In genomic region chr7:18921069-18921468, GRCm38 (mm10) we compare ENCODE assay signal across 8 mouse cellular contexts. TPM values are rescaled to one million over a fixed set of nuclear protein-coding genes. Genes with fewer than 3 reads are reported as not detected.
A peak's percentile ranks its signal among the peaks of the same experiment; 100 is the strongest.
DNase-seq lines count a peak whose midpoint lies in the region; ATAC-seq and TF ChIP-seq lines count a peak whose summit lies in the region.

No protein-coding gene starts in this region.

- TF ChIP-seq EP300 in stomach, postnatal 0 days (optimal IDR thresholded peaks at IDR 0.05) = no peak

- peak overlapping the region; percentile 77 for H3K27ac ChIP-seq in hindbrain, embryonic 15.5 days (replicated peaks)
- H3K27ac ChIP-seq in midbrain, embryonic 10.5 days (replicated peaks) = peak overlapping the region; percentile 99
- H3K27ac ChIP-seq in stomach, postnatal 0 days (replicated peaks) = no peak overlapping the region

- TF ChIP-seq CTCF in stomach, postnatal 0 days (IDR thresholded peaks at IDR 0.05; ENCODE audit: low read depth) = no peak

- H3K4me1 ChIP-seq in hindbrain, embryonic 15.5 days (replicated peaks) = peaks cover 45% of the 10 kb centered on the region
- H3K4me1 ChIP-seq in midbrain, embryonic 10.5 days = peaks cover 52% of the 10 kb centered on the region
- 0 out of 2 replicates have a peak, but pooled peaks cover 2% of the 10 kb centered on the region for H3K4me1 ChIP-seq in stomach, postnatal 0 days (replicated peaks; ENCODE audit: control insufficient read depth, insufficient read depth)

- H3K36me3 ChIP-seq in hindbrain, embryonic 15.5 days = no peaks in the 10 kb centered on the region
- no peaks in the 10 kb centered on the region for H3K36me3 ChIP-seq in midbrain, embryonic 10.5 days
- no peaks in the 10 kb centered on the region for H3K36me3 ChIP-seq in stomach, postnatal 0 days (ENCODE audit: control insufficient read depth, insufficient read depth, low read length)

- ATAC-seq in cerebellum, adult (ENCODE audit: insufficient number of reproducible peaks, low FRiP score, low TSS enrichment) = peak; percentile 73
- ATAC-seq in hindbrain, embryonic 15.5 days (ENCODE audit: low FRiP score, low read depth) = 0 out of 2 replicates have a peak, but pooled peaks have one; percentile 12
- ATAC-seq in stomach, postnatal 0 days (ENCODE audit: low FRiP score, low TSS enrichment) = peak; percentile 11; the same call in 1 of the 2 replicates

- H3K9me3 ChIP-seq in hindbrain, embryonic 15.5 days = no peaks in the 10 kb centered on the region
- no peaks in the 10 kb centered on the region for H3K9me3 ChIP-seq in midbrain, embryonic 10.5 days (replicated peaks)
- no peaks in the 10 kb centered on the region for H3K9me3 ChIP-seq in stomach, postnatal 0 days (ENCODE audit: control insufficient read depth, low read length)

- no peaks in the 10 kb centered on the region for H3K27me3 ChIP-seq in hindbrain, embryonic 15.5 days
- 0 out of 2 replicates have a peak, but pooled peaks cover 3% of the 10 kb centered on the region for H3K27me3 ChIP-seq in midbrain, embryonic 10.5 days (ENCODE audit: low read depth, poor library complexity, severe bottlenecking)
- H3K27me3 ChIP-seq in stomach, postnatal 0 days (ENCODE audit: control insufficient read depth, insufficient read depth, low read length) = 0 out of 2 replicates have a peak, but pooled peaks cover 2% of the 10 kb centered on the region

- WGBS in hindbrain, embryonic 15.5 days = 2% methylated on average over 12 of the region's 12 CpGs
- 2% methylated on average over 12 of the region's 12 CpGs for WGBS in midbrain, embryonic 10.5 days
- 2% methylated on average over 12 of the region's 12 CpGs for WGBS in stomach, postnatal 0 days

- no peak for DNase-seq in cerebellum, postnatal 4 days (ENCODE audit: low spot score in 2 of 2)
- DNase-seq in cerebellum, adult 8-10 months = peak; percentile 69
- DNase-seq in frontal cortex, postnatal 10 days (ENCODE audit: low spot score in 2 of 2) = peak; percentile 66 to 73
- DNase-seq in left cerebral cortex, adult 18-20 months (ENCODE audit: low spot score in 2 of 2) = peak; percentile 80 to 87
- DNase-seq in midbrain, embryonic 10.5 days (ENCODE audit: low spot score) = peak; percentile 60
- DNase-seq in stomach, postnatal 0 days (ENCODE audit: low spot score) = peak; percentile 43

- H3K4me3 ChIP-seq in hindbrain, embryonic 15.5 days = peak overlapping the region; percentile 9
- peak overlapping the region; percentile 36 for H3K4me3 ChIP-seq in midbrain, embryonic 10.5 days
- no peak overlapping the region for H3K4me3 ChIP-seq in stomach, postnatal 0 days (ENCODE audit: low read depth, low read length)

- H3K9ac ChIP-seq in hindbrain, embryonic 15.5 days = peak overlapping the region; percentile 31
- no peak overlapping the region for H3K9ac ChIP-seq in stomach, postnatal 0 days (ENCODE audit: low read length)

- H3K4me2 ChIP-seq in hindbrain, embryonic 15.5 days = peak overlapping the region; percentile 48
- no peak overlapping the region for H3K4me2 ChIP-seq in stomach, postnatal 0 days (replicated peaks; ENCODE audit: low read depth)

RNA-seq across cellular contexts. Expression of gene Nova2, which starts 4.6 kb away (rescaled TPM):
- 12.5 and 13.0 TPM in 2 replicates for polyA plus RNA-seq in hindbrain, embryonic 15.5 days (2015; fragmentation: Nextera tagmentation; extraction: Ambion mirVana)
- 10 to 100 TPM; 69.9 to 70.1 TPM for total RNA-seq in left cerebral cortex, adult 18-20 months (2021)
- polyA plus RNA-seq in midbrain, embryonic 10.5 days (2016; fragmentation: Nextera tagmentation; extraction: Ambion mirVana) = 3.9 and 6.2 TPM in 2 replicates
- polyA plus RNA-seq in stomach, postnatal 0 days (2015; fragmentation: Nextera tagmentation; extraction: Ambion mirVana) = 0.18 and 0.22 TPM in 2 replicates

RNA-seq across cellular contexts. Expression of gene Ccdc61, which starts 10.9 kb away (rescaled TPM):
- polyA plus RNA-seq in hindbrain, embryonic 15.5 days (2015; fragmentation: Nextera tagmentation; extraction: Ambion mirVana) = 29.7 and 30.6 TPM in 2 replicates
- total RNA-seq in left cerebral cortex, adult 18-20 months (2021) = 10 to 100 TPM; 10.5 to 12.6 TPM
- polyA plus RNA-seq in midbrain, embryonic 10.5 days (2016; fragmentation: Nextera tagmentation; extraction: Ambion mirVana) = 38.5 and 38.7 TPM in 2 replicates
- polyA plus RNA-seq in stomach, postnatal 0 days (2015; fragmentation: Nextera tagmentation; extraction: Ambion mirVana) = 15.4 and 19.1 TPM in 2 replicates

RNA-seq across cellular contexts. Expression of gene Pglyrp1, which starts 49.9 kb away (rescaled TPM):
- 22.9 and 25.9 TPM in 2 replicates for polyA plus RNA-seq in hindbrain, embryonic 15.5 days (2015; fragmentation: Nextera tagmentation; extraction: Ambion mirVana)
- 10 to 100 TPM in 1 of 2 experiments, 1 to 10 TPM in 1; 9.5 to 19.9 TPM for total RNA-seq in left cerebral cortex, adult 18-20 months (2021)
- polyA plus RNA-seq in midbrain, embryonic 10.5 days (2016; fragmentation: Nextera tagmentation; extraction: Ambion mirVana) = 1.6 and 1.7 TPM in 2 replicates
- polyA plus RNA-seq in stomach, postnatal 0 days (2015; fragmentation: Nextera tagmentation; extraction: Ambion mirVana) = 103 and 110 TPM in 2 replicates

Comparison
In these comparisons a context has a peak if more than half of its experiments do, and no peak if none do; other contexts are left out.
1. DNase-seq: peak in cerebellum, adult 8-10 months (single experiment), frontal cortex, postnatal 10 days (2 of 2), left cerebral cortex, adult 18-20 months (2 of 2), midbrain, embryonic 10.5 days (single experiment) and stomach, postnatal 0 days (single experiment); none in cerebellum, postnatal 4 days (0 of 2).
2. ATAC-seq: peak in every context shown above with its lines; median percentile 73 in cerebellum, adult; 12 in hindbrain, embryonic 15.5 days; 11 in stomach, postnatal 0 days.